Mouse (Mus musculus) urinary bladder, postnatal 10 days (tissue): ENCODE results near the gene Htr1d.

ENCODE experiments used
- DNase-seq: peaks from one replicate; pipeline ENCODE4 v3.0.0; 2022; ENCODE audit warnings: low spot score

Gene Htr1d

GRCm38 (mm10) chr4:136423224-136423623 lies at the start of gene Htr1d:
Gene Htr1d (plus strand): TSS chr4:136423524.
- no peak for DNase-seq

GRCm38 (mm10) chr4:136377001-136377400 lies 46.3 kb upstream of the Htr1d start:
- DNase-seq: no peak

GRCm38 (mm10) chr4:136383052-136383451 lies 40.3 kb upstream of the Htr1d start:
- DNase-seq: no peak

- no peak for DNase-seq
Measured at GRCm38 (mm10) chr4:136383839-136384238, 39.5 kb upstream of the Htr1d start.

- no peak for DNase-seq
Measured at GRCm38 (mm10) chr4:136387261-136387660, 36.1 kb upstream of the Htr1d start.

- no peak for DNase-seq
Measured at GRCm38 (mm10) chr4:136401806-136402205, 21.5 kb upstream of the Htr1d start.

- no peak for DNase-seq
Measured at GRCm38 (mm10) chr4:136407831-136408230, 15.5 kb upstream of the Htr1d start.

GRCm38 (mm10) chr4:136411995-136412765 lies 11.1 kb upstream of the Htr1d start:
- no peak for DNase-seq

GRCm38 (mm10) chr4:136415477-136415876 lies 7.8 kb upstream of the Htr1d start:
- no peak for DNase-seq

GRCm38 (mm10) chr4:136418962-136419361 lies 4.4 kb upstream of the Htr1d start:
- no peak for DNase-seq

GRCm38 (mm10) chr4:136419386-136419785 lies 3.9 kb upstream of the Htr1d start:
- DNase-seq: no peak

- no peak for DNase-seq
Measured at GRCm38 (mm10) chr4:136424120-136424999, 1.0 kb downstream of the Htr1d start.

GRCm38 (mm10) chr4:136425000-136425288 lies 1.6 kb downstream of the Htr1d start:
- no peak for DNase-seq

GRCm38 (mm10) chr4:136430609-136431375 lies 7.5 kb downstream of the Htr1d start:
- no peak for DNase-seq

- no peak for DNase-seq
Measured at GRCm38 (mm10) chr4:136431376-136431693, 8.0 kb downstream of the Htr1d start.

- DNase-seq: no peak
Measured at GRCm38 (mm10) chr4:136434029-136434428, 10.7 kb downstream of the Htr1d start.

GRCm38 (mm10) chr4:136439106-136439505 lies 15.8 kb downstream of the Htr1d start:
- no peak for DNase-seq

- DNase-seq: no peak
Measured at GRCm38 (mm10) chr4:136441354-136442043, 18.2 kb downstream of the Htr1d start.

GRCm38 (mm10) chr4:136444561-136444960 lies 21.2 kb downstream of the Htr1d start:
- DNase-seq: no peak

GRCm38 (mm10) chr4:136449795-136450194 lies 26.5 kb downstream of the Htr1d start:
- DNase-seq: no peak

- no peak for DNase-seq
Measured at GRCm38 (mm10) chr4:136450271-136450670, 26.9 kb downstream of the Htr1d start.

GRCm38 (mm10) chr4:136451564-136451963 lies 28.2 kb downstream of the Htr1d start:
- no peak for DNase-seq
